Mouse (Mus musculus) ES-Bruce4 (cell line): ENCODE measurements around the gene Gatad2b. TPM values are rescaled to one million over a fixed set of nuclear protein-coding genes. Genes with fewer than 3 reads are reported as not detected.

ENCODE experiments used
- H3K27ac ChIP-seq: 2 replicates; pipeline ENCODE4 v1.5.1; 2012; ENCODE audit warnings: low read length, inconsistent platforms; ENCODE audit not compliant: insufficient read depth
- H3K27me3 ChIP-seq: 2 replicates; pipeline ENCODE4 v1.6.1; 2012; ENCODE audit warnings: mild to moderate bottlenecking, low read length, inconsistent platforms; ENCODE audit not compliant: control insufficient read depth, poor library complexity, insufficient read depth, severe bottlenecking
- H3K36me3 ChIP-seq: 2 replicates; pipeline ENCODE4 v1.6.1; 2012; ENCODE audit warnings: inconsistent platforms, mild to moderate bottlenecking, low read length, moderate library complexity; ENCODE audit not compliant: control insufficient read depth, poor library complexity, insufficient read depth, severe bottlenecking
- H3K4me1 ChIP-seq: one replicate; pipeline ENCODE4 v1.8.1; 2011; ENCODE audit warnings: low read length; ENCODE audit not compliant: control insufficient read depth, insufficient read depth
- H3K4me3 ChIP-seq: 2 replicates; pipeline ENCODE4 v1.5.1; 2011; ENCODE audit warnings: low read depth, mild to moderate bottlenecking, low read length
- H3K9ac ChIP-seq: 2 replicates; pipeline ENCODE4 v1.6.1; 2012; ENCODE audit warnings: low read depth, mild to moderate bottlenecking, inconsistent platforms; ENCODE audit not compliant: poor library complexity, severe bottlenecking
- H3K9me3 ChIP-seq: replicated peaks from 2 replicates; pipeline ENCODE4 v1.6.1; 2012; ENCODE audit warnings: mild to moderate bottlenecking, low read length, inconsistent platforms; ENCODE audit not compliant: control insufficient read depth, poor library complexity, insufficient read depth, severe bottlenecking
- CTCF ChIP-seq: IDR thresholded peaks from one replicate; pipeline ENCODE4 v1.8.1; 2011; ENCODE audit warnings: low read depth, low read length
- EP300 ChIP-seq: IDR thresholded peaks from 2 replicates; pipeline ENCODE4 v1.6.1; 2011; ENCODE audit warnings: low read depth, low read length; ENCODE audit not compliant: insufficient read depth
- POLR2A ChIP-seq: IDR thresholded peaks from one replicate; pipeline ENCODE4 v1.8.1; 2011; ENCODE audit warnings: low read length; ENCODE audit not compliant: insufficient read depth
- polyA plus RNA-seq: library from polyadenylated mRNA; stranded (reverse); fragments of >200 nt; gene quantifications from 2 replicates; pipeline ENCODE4 v1.2.4, GENCODE M21; 2011; ENCODE audit warnings: low read depth; ENCODE audit not compliant: missing spikeins, insufficient read depth, insufficient read length

Gatad2b gene
- polyA plus RNA-seq, 1 experiment = 66.1 TPM

- Histone ChIP-seq H3K9ac (no peak overlapping the region), H3K36me3 (peaks cover 15% of the 10 kb centered on the region; the same call in 1 of the 2 replicates), H3K9me3 (no peaks in the 10 kb centered on the region), H3K27ac (no peak overlapping the region), H3K4me1 (no peaks in the 10 kb centered on the region), H3K27me3 (no peaks in the 10 kb centered on the region), H3K4me3 (no peak overlapping the region)
- TF ChIP-seq EP300 (no peak), CTCF (no peak), POLR2A (no peak)
Measured at GRCm38 (mm10) chr3:90256731-90257530, 36.0 kb upstream of the Gatad2b start.

GRCm38 (mm10) chr3:90258521-90258920 is 34.5 kb upstream of the Gatad2b start:
- Histone ChIP-seq H3K36me3 (peaks cover 15% of the 10 kb centered on the region), H3K27ac (no peak overlapping the region), H3K4me3 (no peak overlapping the region), H3K27me3 (no peaks in the 10 kb centered on the region), H3K4me1 (no peaks in the 10 kb centered on the region), H3K9me3 (no peaks in the 10 kb centered on the region), H3K9ac (no peak overlapping the region)
- TF ChIP-seq EP300 = no peak
- no peak for TF ChIP-seq CTCF
- TF ChIP-seq POLR2A = no peak

GRCm38 (mm10) chr3:90263121-90263771 is 29.7 kb upstream of the Gatad2b start:
- H3K9ac ChIP-seq = no peak overlapping the region
- H3K4me1 ChIP-seq = no peaks in the 10 kb centered on the region
- peaks cover 12% of the 10 kb centered on the region for H3K36me3 ChIP-seq
- TF ChIP-seq POLR2A (no peak), CTCF (no peak), EP300 (no peak)
- no peak overlapping the region for H3K27ac ChIP-seq
- no peaks in the 10 kb centered on the region for H3K27me3 ChIP-seq
- H3K9me3 ChIP-seq = no peaks in the 10 kb centered on the region
- no peak overlapping the region for H3K4me3 ChIP-seq

DNA sequence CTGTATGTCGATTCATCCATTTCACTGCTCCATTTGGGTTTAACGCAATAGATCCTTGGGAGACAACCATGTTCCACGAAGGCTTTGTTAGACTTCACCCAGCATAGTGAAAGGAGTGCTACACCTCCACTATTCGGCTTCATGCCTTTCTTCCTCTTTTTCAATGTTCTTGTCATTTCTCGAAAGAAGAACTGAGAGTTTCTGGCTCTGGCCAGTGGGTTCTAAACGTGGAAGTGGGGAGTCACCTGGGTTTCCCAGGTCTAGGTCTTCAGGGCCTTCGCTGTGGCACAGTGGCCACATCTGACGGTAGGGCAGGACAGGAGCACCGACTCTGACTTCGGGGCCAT is 28.3 kb upstream of the Gatad2b start:
- no peaks in the 10 kb centered on the region for H3K27me3 ChIP-seq
- peaks cover 5% of the 10 kb centered on the region for H3K36me3 ChIP-seq
- H3K4me1 ChIP-seq = no peaks in the 10 kb centered on the region
- no peak overlapping the region for H3K27ac ChIP-seq
- no peak overlapping the region for H3K4me3 ChIP-seq
- TF ChIP-seq CTCF = no peak
- no peak for TF ChIP-seq POLR2A
- TF ChIP-seq EP300 = no peak
- no peaks in the 10 kb centered on the region for H3K9me3 ChIP-seq
- H3K9ac ChIP-seq = no peak overlapping the region

DNA sequence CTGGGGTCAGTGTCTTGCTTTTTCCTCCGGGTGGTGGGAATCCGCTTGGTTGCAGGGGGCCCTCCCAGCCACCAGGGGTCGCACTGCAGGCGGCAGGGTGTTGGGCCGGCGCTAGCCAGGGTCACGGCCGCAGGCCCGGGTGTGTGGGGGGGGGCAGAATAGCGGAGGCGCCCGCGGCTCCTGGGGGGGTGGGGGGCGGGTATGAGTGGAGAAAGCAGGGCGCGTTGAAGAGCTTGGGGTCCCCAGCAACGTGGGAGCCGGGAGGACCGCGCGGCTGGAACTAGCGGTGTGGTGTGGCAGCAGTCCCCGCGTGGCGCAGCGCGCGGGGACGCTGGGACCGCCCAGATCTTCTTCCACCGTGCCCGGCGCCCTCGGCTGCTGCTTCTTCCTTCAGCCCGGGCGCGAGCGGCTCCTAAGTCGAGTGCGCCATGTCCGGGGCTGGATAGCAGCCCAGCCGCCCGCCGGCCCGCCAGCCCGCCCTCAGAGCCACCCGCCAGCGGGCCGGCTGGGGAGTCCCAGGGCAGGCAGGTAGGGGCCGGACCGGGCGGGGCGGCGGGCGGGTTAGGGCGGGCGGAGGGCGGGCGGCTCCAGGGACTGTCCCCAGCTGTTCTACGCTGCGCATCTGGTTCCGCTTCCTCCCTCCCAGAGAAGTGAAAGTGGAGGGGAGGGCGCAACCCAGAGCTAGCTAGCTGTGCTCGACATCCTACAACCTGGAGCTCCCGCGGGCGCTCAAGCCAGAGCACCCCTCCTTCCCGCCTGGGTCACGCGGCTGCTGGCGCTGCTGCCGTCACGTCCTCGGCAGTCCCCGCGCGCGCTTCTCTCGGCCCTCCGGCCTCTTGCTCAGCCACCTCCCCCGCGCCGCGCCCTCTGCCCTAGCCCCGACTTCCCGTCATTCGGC is 27.7 kb upstream of the Gatad2b start, which contains the start of gene Dennd4b:
Gene Dennd4b (plus strand): TSS at position 152 of the 898 bp plus-strand sequence.
- Histone ChIP-seq H3K27me3 (no peaks in the 10 kb centered on the region), H3K4me1 (no peaks in the 10 kb centered on the region), H3K36me3 (peaks cover 1% of the 10 kb centered on the region), H3K27ac (peak within 1 kb of the TSS; percentile 37), H3K9me3 (no peaks in the 10 kb centered on the region), H3K4me3 (peak within 1 kb of the TSS; percentile 71), H3K9ac (peak within 1 kb of the TSS; percentile 90)
- TF ChIP-seq CTCF (peak; percentile 89), EP300 (no peak)
